Mouse (Mus musculus): ENCODE data around the gene Carhsp1. TPM values are rescaled to one million over a fixed set of nuclear protein-coding genes. Genes with fewer than 3 reads are reported as not detected.

Gene Carhsp1
- 39.1 and 42.4 TPM in 2 replicates for polyA plus RNA-seq (2014; fragmentation: Nextera tagmentation; extraction: Ambion mirVana)

DNA sequence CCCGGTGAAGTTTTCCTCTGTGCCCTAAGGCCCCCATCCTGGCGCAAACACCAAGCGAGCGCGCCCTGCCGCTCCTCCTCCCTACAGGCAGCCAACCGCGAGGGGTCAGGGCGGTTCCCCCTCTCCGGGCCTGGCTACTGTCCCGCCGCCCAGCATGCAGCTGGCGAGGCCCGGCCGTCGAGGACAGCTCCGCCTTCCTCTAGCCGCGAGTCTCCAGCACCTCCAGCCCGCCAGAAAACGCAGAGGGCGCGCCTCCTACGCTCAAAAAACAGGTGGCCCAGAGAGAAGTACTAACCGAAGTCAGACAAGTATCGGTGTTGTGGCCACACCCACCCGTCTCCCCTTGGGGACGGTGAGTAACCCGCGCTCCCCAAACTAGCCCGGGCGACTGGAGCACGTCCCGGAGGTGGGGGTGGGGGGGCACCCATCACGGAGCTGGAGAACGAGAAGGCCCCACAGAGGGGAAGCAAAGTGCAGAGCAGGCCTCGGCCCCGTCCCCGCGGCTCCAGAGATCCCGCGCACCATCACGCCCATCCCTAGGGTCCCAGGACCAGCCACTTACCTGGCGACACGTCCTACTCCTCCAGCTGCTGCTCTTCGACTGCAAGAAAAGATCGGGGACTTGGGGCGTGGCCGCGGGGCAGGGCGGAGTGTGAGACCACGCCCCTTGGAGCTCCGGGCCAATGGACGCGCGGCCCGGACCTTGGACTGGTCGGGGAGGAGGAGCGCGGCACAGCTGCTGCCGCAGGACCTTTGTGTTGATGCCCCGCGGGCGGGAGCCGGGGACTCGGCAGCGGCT, at the start of gene Carhsp1:
Carhsp1 (minus strand) TSS at position 605 of the 799 bp plus-strand sequence.
- H3K9ac ChIP-seq (ENCODE audit: low read depth, low read length): peak within 1 kb of the TSS; percentile 76
- peak within 1 kb of the TSS; percentile 66 for H3K4me3 ChIP-seq (ENCODE audit: low read depth, low read length)
- no peaks in the 10 kb centered on the region for H3K27me3 ChIP-seq (ENCODE audit: control insufficient read depth, insufficient read depth, low read length)
- H3K36me3 ChIP-seq (ENCODE audit: control insufficient read depth, insufficient read depth, low read length): no peaks in the 10 kb centered on the region
- peak within 1 kb of the TSS; percentile 81 for H3K4me2 ChIP-seq
- H3K4me1 ChIP-seq (ENCODE audit: control insufficient read depth, insufficient read depth, low read length): peaks cover 42% of the 10 kb centered on the region
- H3K9me3 ChIP-seq (replicated peaks; ENCODE audit: control insufficient read depth, low read length): no peaks in the 10 kb centered on the region
- ATAC-seq (replicated peaks; ENCODE audit: insufficient number of reproducible peaks, low FRiP score, low TSS enrichment): peak; percentile 91
- H3K27ac ChIP-seq (ENCODE audit: low read depth, low read length): peak within 1 kb of the TSS; percentile 81
- WGBS (ENCODE audit: insufficient replicate concordance): under 1% methylated on average over 65 of the region's 67 CpGs

GRCm38 (mm10) chr16:8720447-8720846, 48.5 kb upstream of the Carhsp1 start:
- Histone ChIP-seq H3K4me3 (ENCODE audit: low read depth, low read length) (no peak overlapping the region), H3K4me2 (no peak overlapping the region), H3K36me3 (ENCODE audit: control insufficient read depth, insufficient read depth, low read length) (0 out of 2 replicates have a peak, but pooled peaks cover under 1% of the 10 kb centered on the region), H3K9ac (ENCODE audit: low read depth, low read length) (no peak overlapping the region), H3K4me1 (ENCODE audit: control insufficient read depth, insufficient read depth, low read length) (peaks cover 2% of the 10 kb centered on the region; the same call in 1 of the 2 replicates), H3K27ac (ENCODE audit: low read depth, low read length) (no peak overlapping the region), H3K27me3 (ENCODE audit: control insufficient read depth, insufficient read depth, low read length) (no peaks in the 10 kb centered on the region), H3K9me3 (replicated peaks; ENCODE audit: control insufficient read depth, low read length) (no peaks in the 10 kb centered on the region)
- ATAC-seq (replicated peaks; ENCODE audit: insufficient number of reproducible peaks, low FRiP score, low TSS enrichment): no peak
- WGBS (ENCODE audit: insufficient replicate concordance): 89% methylated on average over 4 of the region's 4 CpGs

DNA sequence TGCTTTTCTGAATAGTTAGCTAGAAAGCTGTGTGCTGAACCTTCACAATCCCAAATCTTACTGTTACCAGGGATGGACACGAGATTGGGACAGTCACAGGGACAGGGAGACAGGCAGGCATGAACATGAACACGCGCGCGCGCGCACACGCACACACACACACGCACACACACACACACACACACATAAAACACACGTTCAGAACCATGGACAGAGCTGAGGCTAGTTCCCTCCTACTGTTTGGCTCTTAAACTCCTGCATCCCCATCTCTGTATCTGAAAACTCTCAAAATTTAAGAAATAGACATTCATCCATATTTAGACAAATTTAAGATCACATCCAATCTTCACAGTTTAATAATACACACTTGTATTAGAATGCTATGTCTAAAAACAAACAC, 45.8 kb upstream of the Carhsp1 start:
- WGBS (ENCODE audit: insufficient replicate concordance): 91% methylated on average over 10 of the region's 10 CpGs
- H3K9ac ChIP-seq (ENCODE audit: low read depth, low read length): no peak overlapping the region
- peaks cover 7% of the 10 kb centered on the region for H3K4me1 ChIP-seq (ENCODE audit: control insufficient read depth, insufficient read depth, low read length)
- no peak overlapping the region for H3K4me2 ChIP-seq
- no peak for ATAC-seq (replicated peaks; ENCODE audit: insufficient number of reproducible peaks, low FRiP score, low TSS enrichment)
- H3K36me3 ChIP-seq (ENCODE audit: control insufficient read depth, insufficient read depth, low read length): peaks cover 9% of the 10 kb centered on the region
- H3K27ac ChIP-seq (ENCODE audit: low read depth, low read length): no peak overlapping the region
- H3K27me3 ChIP-seq (ENCODE audit: control insufficient read depth, insufficient read depth, low read length): no peaks in the 10 kb centered on the region
- no peak overlapping the region for H3K4me3 ChIP-seq (ENCODE audit: low read depth, low read length)
- H3K9me3 ChIP-seq (replicated peaks; ENCODE audit: control insufficient read depth, low read length): no peaks in the 10 kb centered on the region

DNA sequence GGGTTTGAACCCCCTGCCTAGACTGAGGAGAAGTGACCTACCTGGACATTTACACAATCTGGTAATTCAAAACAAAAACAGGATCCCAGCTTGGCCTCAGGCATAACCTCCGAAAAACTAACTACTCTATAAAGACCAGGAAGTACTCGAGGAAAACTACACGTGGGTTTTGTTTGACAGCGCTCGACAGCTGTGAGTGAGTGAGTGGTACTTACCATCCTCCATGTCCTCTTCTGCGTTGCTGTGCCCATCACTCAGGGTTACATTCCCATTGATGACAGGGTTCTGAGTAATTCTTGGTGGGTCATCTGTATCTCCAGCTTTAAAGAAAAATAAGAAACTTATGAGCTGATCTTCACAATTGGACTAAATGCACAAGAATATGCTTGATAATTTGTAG, 44.3 kb upstream of the Carhsp1 start:
- Histone ChIP-seq H3K27me3 (ENCODE audit: control insufficient read depth, insufficient read depth, low read length) (no peaks in the 10 kb centered on the region), H3K9me3 (replicated peaks; ENCODE audit: control insufficient read depth, low read length) (no peaks in the 10 kb centered on the region), H3K36me3 (ENCODE audit: control insufficient read depth, insufficient read depth, low read length) (peaks cover 11% of the 10 kb centered on the region), H3K4me3 (ENCODE audit: low read depth, low read length) (no peak overlapping the region), H3K4me1 (ENCODE audit: control insufficient read depth, insufficient read depth, low read length) (peaks cover 8% of the 10 kb centered on the region), H3K27ac (ENCODE audit: low read depth, low read length) (no peak overlapping the region), H3K9ac (ENCODE audit: low read depth, low read length) (no peak overlapping the region), H3K4me2 (no peak overlapping the region)
- no peak for ATAC-seq (replicated peaks; ENCODE audit: insufficient number of reproducible peaks, low FRiP score, low TSS enrichment)
- WGBS (ENCODE audit: insufficient replicate concordance): 69% methylated on average over 6 of the region's 6 CpGs

- no peaks in the 10 kb centered on the region for H3K9me3 ChIP-seq (replicated peaks; ENCODE audit: control insufficient read depth, low read length)
- no peak overlapping the region for H3K4me3 ChIP-seq (ENCODE audit: low read depth, low read length)
- no peak overlapping the region for H3K4me2 ChIP-seq
- no peak for ATAC-seq (replicated peaks; ENCODE audit: insufficient number of reproducible peaks, low FRiP score, low TSS enrichment)
- no peak overlapping the region for H3K27ac ChIP-seq (ENCODE audit: low read depth, low read length)
- H3K4me1 ChIP-seq (ENCODE audit: control insufficient read depth, insufficient read depth, low read length): peaks cover 8% of the 10 kb centered on the region
- H3K9ac ChIP-seq (ENCODE audit: low read depth, low read length): no peak overlapping the region
- no peaks in the 10 kb centered on the region for H3K27me3 ChIP-seq (ENCODE audit: control insufficient read depth, insufficient read depth, low read length)
- WGBS (ENCODE audit: insufficient replicate concordance): 81% methylated on average over 10 of the region's 10 CpGs
- H3K36me3 ChIP-seq (ENCODE audit: control insufficient read depth, insufficient read depth, low read length): peaks cover 16% of the 10 kb centered on the region
Measured at GRCm38 (mm10) chr16:8715513-8716080, 43.6 kb upstream of the Carhsp1 start.

DNA sequence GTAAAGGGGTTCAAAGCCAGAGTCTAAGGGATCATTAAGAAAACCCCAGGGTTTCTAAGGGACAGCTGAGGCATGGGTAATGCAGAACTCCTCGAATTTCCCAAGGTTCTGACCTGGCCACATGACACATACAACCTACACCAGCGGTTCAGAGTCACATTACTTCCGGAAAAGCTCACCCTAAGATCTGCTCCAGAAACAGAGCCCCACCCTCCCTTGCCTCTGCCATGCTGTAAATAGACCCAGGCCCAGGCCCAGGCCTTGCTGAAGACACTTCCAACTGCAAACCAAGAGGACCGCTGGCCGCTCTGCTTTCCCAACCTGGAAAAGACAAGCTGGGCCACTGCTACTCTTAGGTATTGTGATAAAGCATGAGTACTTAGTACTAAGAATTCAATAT, 42.9 kb upstream of the Carhsp1 start:
- Histone ChIP-seq H3K27me3 (ENCODE audit: control insufficient read depth, insufficient read depth, low read length) (no peaks in the 10 kb centered on the region), H3K9me3 (replicated peaks; ENCODE audit: control insufficient read depth, low read length) (no peaks in the 10 kb centered on the region), H3K27ac (ENCODE audit: low read depth, low read length) (no peak overlapping the region), H3K36me3 (ENCODE audit: control insufficient read depth, insufficient read depth, low read length) (peaks cover 18% of the 10 kb centered on the region), H3K4me1 (ENCODE audit: control insufficient read depth, insufficient read depth, low read length) (peaks cover 6% of the 10 kb centered on the region), H3K9ac (ENCODE audit: low read depth, low read length) (no peak overlapping the region), H3K4me3 (ENCODE audit: low read depth, low read length) (no peak overlapping the region), H3K4me2 (no peak overlapping the region)
- 90% methylated on average over 5 of the region's 5 CpGs for WGBS (ENCODE audit: insufficient replicate concordance)
- ATAC-seq (replicated peaks; ENCODE audit: insufficient number of reproducible peaks, low FRiP score, low TSS enrichment): no peak

DNA sequence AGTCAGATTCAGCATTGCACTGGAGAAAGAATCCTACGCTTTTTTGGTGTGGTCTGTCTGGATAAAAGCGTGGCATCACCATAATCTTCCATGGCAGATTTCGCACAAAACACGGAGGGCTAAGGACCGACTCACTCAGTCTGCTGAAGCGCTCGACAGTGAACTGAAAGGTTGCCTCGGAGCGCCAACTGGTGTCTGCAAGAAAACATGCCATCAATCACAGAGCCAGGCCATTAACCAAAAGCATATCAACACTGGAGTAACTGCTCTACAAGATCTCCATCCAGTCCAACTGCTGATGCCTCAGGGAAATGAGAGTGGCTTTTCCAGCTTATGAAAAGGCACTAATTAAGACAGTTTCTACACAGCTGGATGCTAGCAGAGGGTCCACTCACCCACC, 40.0 kb upstream of the Carhsp1 start:
- no peak for ATAC-seq (replicated peaks; ENCODE audit: insufficient number of reproducible peaks, low FRiP score, low TSS enrichment)
- no peak overlapping the region for H3K4me2 ChIP-seq
- H3K4me1 ChIP-seq (ENCODE audit: control insufficient read depth, insufficient read depth, low read length): peaks cover 6% of the 10 kb centered on the region
- H3K27ac ChIP-seq (ENCODE audit: low read depth, low read length): no peak overlapping the region
- H3K4me3 ChIP-seq (ENCODE audit: low read depth, low read length): no peak overlapping the region
- H3K36me3 ChIP-seq (ENCODE audit: control insufficient read depth, insufficient read depth, low read length): peaks cover 35% of the 10 kb centered on the region
- no peaks in the 10 kb centered on the region for H3K9me3 ChIP-seq (replicated peaks; ENCODE audit: control insufficient read depth, low read length)
- H3K9ac ChIP-seq (ENCODE audit: low read depth, low read length): no peak overlapping the region
- WGBS (ENCODE audit: insufficient replicate concordance): 85% methylated on average over 9 of the region's 9 CpGs
- no peaks in the 10 kb centered on the region for H3K27me3 ChIP-seq (ENCODE audit: control insufficient read depth, insufficient read depth, low read length)

DNA sequence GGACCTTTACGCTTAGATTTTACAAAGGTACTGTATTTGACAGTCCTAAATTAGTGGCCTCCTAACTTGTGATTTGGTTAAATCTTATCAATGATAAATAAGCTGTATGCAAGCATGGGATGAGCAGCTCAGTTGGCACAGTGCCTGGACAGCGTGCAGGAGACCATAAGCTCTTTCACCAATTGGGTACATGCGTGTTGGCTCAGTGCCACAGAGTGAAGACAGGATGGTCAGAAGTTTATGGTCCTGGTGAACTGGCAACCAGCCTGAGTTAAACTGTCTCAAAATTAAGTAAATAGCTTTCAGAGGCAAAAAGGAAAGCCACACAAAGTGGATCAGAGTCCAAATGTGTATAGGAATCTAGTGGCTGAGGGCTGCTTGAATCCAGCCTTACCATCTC, 28.6 kb upstream of the Carhsp1 start:
- H3K27me3 ChIP-seq (ENCODE audit: control insufficient read depth, insufficient read depth, low read length): no peaks in the 10 kb centered on the region
- H3K4me1 ChIP-seq (ENCODE audit: control insufficient read depth, insufficient read depth, low read length): no peaks in the 10 kb centered on the region
- H3K36me3 ChIP-seq (ENCODE audit: control insufficient read depth, insufficient read depth, low read length): peaks cover 56% of the 10 kb centered on the region
- H3K4me2 ChIP-seq: no peak overlapping the region
- H3K4me3 ChIP-seq (ENCODE audit: low read depth, low read length): no peak overlapping the region
- H3K27ac ChIP-seq (ENCODE audit: low read depth, low read length): no peak overlapping the region
- 93% methylated on average over 3 of the region's 3 CpGs for WGBS (ENCODE audit: insufficient replicate concordance)
- no peak for ATAC-seq (replicated peaks; ENCODE audit: insufficient number of reproducible peaks, low FRiP score, low TSS enrichment)
- H3K9me3 ChIP-seq (replicated peaks; ENCODE audit: control insufficient read depth, low read length): no peaks in the 10 kb centered on the region
- H3K9ac ChIP-seq (ENCODE audit: low read depth, low read length): no peak overlapping the region
